ENCODE assay signal across 18 mouse cellular contexts in genomic region chr5:29270879-29271278, GRCm38 (mm10).
DNase-seq lines count a peak whose midpoint lies in the region; ATAC-seq and TF ChIP-seq lines count a peak whose summit lies in the region.
"Had no signal": no experiment of that assay in that cellular context is flagged by ENCODE, and none has a peak within 500 bp of the region (broad histone marks: within the 10 kb centered on the region; RNA-seq: fewer than 3 reads in every experiment).

No protein-coding gene starts in this region.

- no peak overlapping the region for H3K9ac ChIP-seq in hindbrain, postnatal 0 days (replicated peaks; ENCODE audit: low read length)
- H3K9ac ChIP-seq in hindbrain, embryonic 14.5 days: no peak overlapping the region
- no peak overlapping the region for H3K9ac ChIP-seq in lung, postnatal 0 days (replicated peaks; ENCODE audit: low read depth)
- no peak overlapping the region for H3K9ac ChIP-seq in intestine, embryonic 15.5 days
- H3K9ac ChIP-seq: hindbrain, embryonic 12.5 days; midbrain, embryonic 12.5 days had no signal

- no peak overlapping the region for H3K4me2 ChIP-seq in hindbrain, postnatal 0 days (ENCODE audit: low read depth, low read length)
- no peak overlapping the region for H3K4me2 ChIP-seq in hindbrain, embryonic 14.5 days (replicated peaks)
- H3K4me2 ChIP-seq in lung, postnatal 0 days (replicated peaks; ENCODE audit: low read depth, low read length): no peak overlapping the region
- no peak overlapping the region for H3K4me2 ChIP-seq in intestine, embryonic 15.5 days (replicated peaks)
- H3K4me2 ChIP-seq: hindbrain, embryonic 12.5 days; midbrain, embryonic 12.5 days had no signal

- 59% methylated on average over 4 of the region's 4 CpGs for WGBS in hindbrain, postnatal 0 days
- 65% methylated on average over 4 of the region's 4 CpGs for WGBS in hindbrain, embryonic 14.5 days
- 46% methylated on average over 4 of the region's 4 CpGs for WGBS in lung, postnatal 0 days
- 42% methylated on average over 4 of the region's 4 CpGs for WGBS in intestine, embryonic 15.5 days

- no peak overlapping the region for H3K4me3 ChIP-seq in hindbrain, postnatal 0 days (ENCODE audit: low read length)
- no peak overlapping the region for H3K4me3 ChIP-seq in hindbrain, embryonic 14.5 days (replicated peaks; ENCODE audit: low read length)
- H3K4me3 ChIP-seq in lung, postnatal 0 days (ENCODE audit: low read depth, low read length): no peak overlapping the region
- no peak overlapping the region for H3K4me3 ChIP-seq in intestine, embryonic 15.5 days (replicated peaks)
- H3K4me3 ChIP-seq: embryonic facial prominence, embryonic 10.5 days; erythroblast, embryonic 14.5 days; hindbrain, embryonic 12.5 days; midbrain, embryonic 12.5 days had no signal

- H3K27ac ChIP-seq in hindbrain, postnatal 0 days: no peak overlapping the region
- H3K27ac ChIP-seq in hindbrain, embryonic 14.5 days: no peak overlapping the region
- H3K27ac ChIP-seq in lung, postnatal 0 days (ENCODE audit: low read length): no peak overlapping the region
- H3K27ac ChIP-seq in intestine, embryonic 15.5 days: no peak overlapping the region
- H3K27ac ChIP-seq: embryonic facial prominence, embryonic 10.5 days; hindbrain, embryonic 12.5 days; midbrain, embryonic 12.5 days had no signal

- no peaks in the 10 kb centered on the region for H3K36me3 ChIP-seq in hindbrain, postnatal 0 days (ENCODE audit: insufficient read depth, low read length)
- H3K36me3 ChIP-seq in hindbrain, embryonic 14.5 days (replicated peaks; ENCODE audit: control insufficient read depth, insufficient read depth): no peaks in the 10 kb centered on the region
- H3K36me3 ChIP-seq in lung, postnatal 0 days (ENCODE audit: insufficient read depth, low read length): no peaks in the 10 kb centered on the region
- H3K36me3 ChIP-seq in intestine, embryonic 15.5 days: no peaks in the 10 kb centered on the region
- H3K36me3 ChIP-seq: embryonic facial prominence, embryonic 10.5 days; hindbrain, embryonic 12.5 days; midbrain, embryonic 12.5 days had no signal

- H3K27me3 ChIP-seq in hindbrain, postnatal 0 days (ENCODE audit: insufficient read depth, low read length): no peaks in the 10 kb centered on the region
- H3K27me3 ChIP-seq in hindbrain, embryonic 14.5 days (ENCODE audit: control insufficient read depth, insufficient read depth, low read length): no peaks in the 10 kb centered on the region
- H3K27me3 ChIP-seq in lung, postnatal 0 days (replicated peaks; ENCODE audit: insufficient read depth, low read length): no peaks in the 10 kb centered on the region
- no peaks in the 10 kb centered on the region for H3K27me3 ChIP-seq in intestine, embryonic 15.5 days (replicated peaks)
- H3K27me3 ChIP-seq: hindbrain, embryonic 12.5 days; midbrain, embryonic 12.5 days had no signal

- TF ChIP-seq CTCF in hindbrain, postnatal 0 days (IDR thresholded peaks at IDR 0.05; ENCODE audit: low read depth): peak; percentile 39; the same call in 1 of the 2 replicates
- TF ChIP-seq CTCF in lung, postnatal 0 days (IDR thresholded peaks at IDR 0.05): peak; percentile 57

- H3K9me3 ChIP-seq in hindbrain, postnatal 0 days (ENCODE audit: low read length): no peaks in the 10 kb centered on the region
- H3K9me3 ChIP-seq in hindbrain, embryonic 14.5 days (ENCODE audit: control insufficient read depth, low read length): no peaks in the 10 kb centered on the region
- H3K9me3 ChIP-seq in lung, postnatal 0 days (ENCODE audit: low read length): no peaks in the 10 kb centered on the region
- H3K9me3 ChIP-seq in intestine, embryonic 15.5 days: no peaks in the 10 kb centered on the region
- H3K9me3 ChIP-seq: embryonic facial prominence, embryonic 10.5 days; G1E; hindbrain, embryonic 12.5 days; midbrain, embryonic 12.5 days had no signal

- ATAC-seq in hindbrain, postnatal 0 days: no peak
- ATAC-seq in hindbrain, embryonic 14.5 days (ENCODE audit: low FRiP score): no peak
- peak; percentile 64 for ATAC-seq in lung, postnatal 0 days
- peak; percentile 55; the same call in 1 of the 2 replicates for ATAC-seq in intestine, embryonic 15.5 days
- no peak for ATAC-seq in megakaryocyte-erythroid progenitor cell, adult 5-6 weeks (replicated peaks; ENCODE audit: low FRiP score, low TSS enrichment, poor library complexity, severe bottlenecking)

- H3K4me1 ChIP-seq in hindbrain, postnatal 0 days (ENCODE audit: insufficient read depth, low read length): no peaks in the 10 kb centered on the region
- no peaks in the 10 kb centered on the region for H3K4me1 ChIP-seq in hindbrain, embryonic 14.5 days (replicated peaks; ENCODE audit: control insufficient read depth, insufficient read depth, low read length)
- no peaks in the 10 kb centered on the region for H3K4me1 ChIP-seq in lung, postnatal 0 days (ENCODE audit: insufficient read depth, low read depth, low read length)
- no peaks in the 10 kb centered on the region for H3K4me1 ChIP-seq in intestine, embryonic 15.5 days (replicated peaks)
- H3K4me1 ChIP-seq: embryonic facial prominence, embryonic 10.5 days; hindbrain, embryonic 12.5 days; midbrain, embryonic 12.5 days had no signal

- no peak for TF ChIP-seq EP300 in lung, postnatal 0 days (IDR thresholded peaks at IDR 0.05)

- DNase-seq in hindbrain, postnatal 0 days (ENCODE audit: low spot score): peak; percentile 24
- DNase-seq in hindbrain, embryonic 14.5 days (ENCODE audit: low spot score): no peak
- peak; percentile 48 for DNase-seq in lung, postnatal 0 days (ENCODE audit: low spot score)
- DNase-seq in lung, postnatal 14 days: no peak
- peak; percentile 7 for DNase-seq in adrenal gland, postnatal 25 days
- DNase-seq in right cerebral cortex, postnatal 14 days: no peak
- DNase-seq: cerebellum, adult 8-10 months; gastrocnemius, postnatal 14 days; kidney, adult 9 months; right cerebral cortex, postnatal 25 days; thymus, adult 18-20 months had no signal

Comparison
In these comparisons a context has a peak if more than half of its experiments do, and no peak if none do; other contexts are left out.
1. DNase-seq: peak in hindbrain, postnatal 0 days (single experiment), lung, postnatal 0 days (single experiment) and adrenal gland, postnatal 25 days (single experiment); none in hindbrain, embryonic 14.5 days (single experiment), lung, postnatal 14 days (single experiment) and right cerebral cortex, postnatal 14 days (single experiment).
2. ATAC-seq: peak in lung, postnatal 0 days (single experiment) and intestine, embryonic 15.5 days (single experiment); none in hindbrain, postnatal 0 days (single experiment), hindbrain, embryonic 14.5 days (single experiment) and megakaryocyte-erythroid progenitor cell, adult 5-6 weeks (single experiment).